Mouse (Mus musculus): ENCODE measurements at regions not wholly inside any gene's neighbourhood (a gene's known extent, or its start where the extent isn't known, plus 50 kb on each side); places are given as distances from the start of the nearest gene placed in this dataset.

DNA sequence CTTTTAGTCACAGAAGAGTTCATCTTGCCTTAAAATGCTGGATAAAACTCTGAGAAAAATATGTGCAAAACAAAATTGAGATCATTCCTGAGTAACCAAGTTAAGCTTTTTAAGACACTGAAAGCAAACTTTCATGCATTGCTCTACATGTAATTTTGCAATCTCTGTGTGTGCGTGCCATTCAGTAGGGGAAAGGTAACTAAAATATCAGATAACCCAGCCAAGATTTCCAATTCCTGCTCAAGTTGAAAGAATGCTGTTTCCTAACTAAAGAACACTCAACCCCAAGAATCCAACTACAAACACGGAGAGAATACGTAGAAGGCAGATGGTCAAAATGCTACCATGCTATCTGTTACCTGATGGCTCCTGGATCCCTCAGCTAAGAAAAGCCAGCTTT is 304.6 kb upstream of the Thbs1 start:
- in situ Hi-C loops (cut with MboI, MseI) = no loop called here

GRCm38 (mm10) chr2:117811506-117811905 is 300.2 kb upstream of the Thbs1 start:
- in situ Hi-C loops (cut with MboI, MseI) = no loop called here

DNA sequence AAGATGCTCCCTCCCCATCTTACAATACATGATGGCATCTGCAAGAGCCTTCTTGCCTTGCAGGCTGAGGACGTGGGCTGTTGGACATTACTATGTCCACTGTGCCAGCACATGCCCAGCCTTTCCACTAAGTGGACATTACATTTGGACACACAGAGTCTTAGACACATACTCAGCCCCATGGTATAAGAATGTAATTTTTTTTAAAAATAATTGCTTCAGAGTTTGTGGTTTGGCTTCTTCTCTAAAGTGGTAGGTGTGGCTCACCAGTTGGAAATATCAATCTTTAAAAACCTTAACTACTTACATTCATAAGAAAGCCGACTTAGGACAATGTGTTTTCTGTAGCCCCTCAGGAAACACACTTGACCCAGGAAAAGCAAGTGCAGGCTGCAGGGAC is 299.7 kb upstream of the Thbs1 start:
- in situ Hi-C loops (cut with MboI, MseI) = no loop called here

GRCm38 (mm10) chr2:117819701-117820225 is 291.9 kb upstream of the Thbs1 start:
- in situ Hi-C loops (cut with MboI, MseI) = no loop called here

DNA sequence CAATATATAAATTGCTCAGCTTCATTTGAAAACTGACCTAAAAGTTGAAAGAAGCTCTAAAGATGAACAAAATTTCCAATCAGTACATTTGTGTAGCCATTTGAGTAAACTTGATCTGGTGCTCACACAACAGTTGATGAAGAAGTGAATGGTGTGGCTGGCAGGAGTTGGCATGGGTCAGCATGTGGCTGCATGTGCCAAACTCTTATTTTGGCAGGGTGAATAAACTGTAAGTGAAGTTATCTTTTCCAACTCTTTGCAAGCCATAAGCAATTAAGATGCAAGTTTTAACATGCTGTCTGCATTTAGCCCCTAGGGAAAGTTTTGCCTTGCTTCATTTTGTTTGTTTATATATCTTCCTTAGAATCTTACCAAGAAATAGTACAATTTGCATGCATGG is 291.0 kb upstream of the Thbs1 start:
- in situ Hi-C loops (cut with MboI, MseI) = no loop called here

DNA sequence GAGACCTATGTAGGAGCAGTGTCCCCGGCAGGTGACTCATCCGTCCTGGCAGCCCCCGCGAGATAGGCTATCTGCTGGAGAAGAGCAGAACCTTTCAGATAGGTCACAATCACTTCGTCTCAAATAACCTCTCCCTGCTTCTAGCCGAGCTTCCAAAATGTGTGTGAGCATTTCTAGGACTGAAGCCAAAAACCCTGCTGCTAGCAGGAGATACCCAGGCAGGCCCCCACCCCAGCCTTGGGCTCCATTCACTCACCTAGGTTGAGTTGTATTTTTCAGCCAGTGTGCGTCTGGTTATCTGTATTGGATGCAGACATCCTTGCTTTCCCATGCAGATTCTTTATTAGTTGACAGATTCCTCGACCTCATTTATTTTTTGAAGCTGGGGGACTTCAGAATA is 286.6 kb upstream of the Thbs1 start:
- in situ Hi-C loops (cut with MboI, MseI) = no loop called here

DNA sequence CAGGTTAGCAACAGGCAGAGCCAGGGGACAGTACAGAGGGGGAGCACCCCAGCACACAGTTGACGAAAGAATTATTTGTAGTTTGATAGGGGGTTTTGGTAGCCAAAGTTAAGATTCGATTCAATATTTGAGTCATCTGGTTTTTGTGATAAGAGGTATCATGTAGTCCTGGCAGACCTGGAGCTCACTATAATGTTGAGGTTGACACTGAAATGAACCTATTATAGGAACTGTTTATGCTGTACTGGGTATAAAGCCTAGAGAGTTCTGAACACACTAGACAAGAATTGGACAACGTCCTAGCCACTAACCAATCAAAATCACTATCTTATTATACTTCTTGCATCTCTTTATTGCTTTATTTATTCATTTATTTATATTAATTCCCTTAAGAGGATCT is 284.4 kb upstream of the Thbs1 start:
- in situ Hi-C loops (cut with MboI, MseI) = no loop called here

GRCm38 (mm10) chr2:117838387-117838786 is 273.3 kb upstream of the Thbs1 start:
- in situ Hi-C loops (cut with MboI, MseI) = no loop called here

- in situ Hi-C loops (cut with MboI, MseI) = no loop called here
Observed at GRCm38 (mm10) chr2:117840406-117840805, 271.3 kb upstream of the Thbs1 start.

DNA sequence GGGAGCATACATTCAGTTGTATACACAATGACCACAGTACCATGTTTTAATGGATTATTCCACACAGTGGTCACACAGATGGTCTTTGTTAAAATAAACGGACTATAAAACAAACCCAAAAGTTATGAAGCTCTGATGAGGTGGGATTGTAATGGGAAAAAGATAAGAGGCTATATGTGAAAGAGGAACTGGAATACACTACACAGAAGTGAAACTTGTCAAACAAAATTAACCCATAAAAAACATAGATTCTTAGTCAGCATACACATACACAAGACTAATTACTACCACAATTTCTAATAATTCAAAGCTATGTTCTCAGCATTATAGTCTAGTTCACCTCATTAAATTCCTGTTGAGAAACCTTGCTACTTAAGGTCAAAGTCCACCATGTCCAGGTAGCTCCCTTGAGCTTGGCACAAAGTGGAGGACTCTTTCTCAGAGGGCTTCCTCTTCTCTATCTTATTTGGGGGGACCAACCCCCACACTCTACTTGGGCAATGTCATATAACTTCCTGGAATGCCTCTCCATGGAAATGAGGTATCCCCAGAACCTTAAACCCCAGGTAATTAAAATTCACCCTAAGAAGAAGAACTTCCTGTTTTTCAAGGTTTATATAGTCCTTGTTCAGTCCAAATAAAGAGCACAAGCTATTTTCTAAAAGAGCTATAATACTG is 269.2 kb upstream of the Thbs1 start:
- in situ Hi-C loops (cut with MboI, MseI) = no loop called here

DNA sequence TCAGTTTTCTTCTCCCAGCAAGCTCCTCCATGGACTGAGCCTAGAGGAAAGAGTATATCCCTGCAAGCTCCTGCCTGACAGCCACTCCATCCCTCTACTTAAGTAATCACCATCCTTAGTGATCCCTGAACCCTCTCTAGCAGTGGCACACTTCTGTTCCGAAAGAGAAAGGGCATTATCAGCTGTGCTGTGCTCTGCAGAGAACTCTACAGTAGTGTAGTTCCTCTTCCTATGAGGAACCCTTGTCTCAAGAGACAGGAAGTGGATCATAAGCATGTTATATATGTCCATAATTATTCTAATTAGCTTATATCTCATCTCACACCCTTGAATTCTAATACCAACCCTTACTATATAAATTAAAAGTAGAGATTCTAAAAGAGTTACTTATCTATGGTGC is 259.2 kb upstream of the Thbs1 start:
- in situ Hi-C loops (cut with MboI, MseI) = no loop called here

- in situ Hi-C loops (cut with MboI, MseI) = no loop called here
Observed at GRCm38 (mm10) chr2:117862301-117862700, 249.4 kb upstream of the Thbs1 start.

DNA sequence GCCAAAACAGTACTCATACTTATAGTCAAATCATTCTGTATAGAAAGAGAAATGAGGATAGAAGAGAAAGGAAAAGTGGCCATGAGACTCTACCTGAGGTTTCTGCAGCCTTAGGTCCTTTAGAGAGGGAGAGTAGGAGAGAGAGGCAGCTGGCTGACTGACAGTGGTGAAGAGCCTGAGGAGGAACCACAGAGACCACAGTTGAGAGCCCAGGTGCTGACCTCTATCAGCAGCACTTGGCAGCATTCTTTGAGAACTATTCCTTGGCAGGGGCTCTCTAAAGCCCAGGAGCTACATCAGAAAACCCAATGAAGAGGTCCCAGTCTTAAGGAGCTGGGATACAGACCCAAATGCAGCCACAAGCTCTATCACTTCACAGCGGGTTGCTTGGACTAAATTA is 246.6 kb upstream of the Thbs1 start:
- in situ Hi-C loops (cut with MboI, MseI) = no loop called here

GRCm38 (mm10) chr2:117866946-117867345 is 244.7 kb upstream of the Thbs1 start:
- in situ Hi-C loops (cut with MboI, MseI) = no loop called here

- in situ Hi-C loops (cut with MboI, MseI) = no loop called here
Observed at GRCm38 (mm10) chr2:117867409-117867808, 244.3 kb upstream of the Thbs1 start.

DNA sequence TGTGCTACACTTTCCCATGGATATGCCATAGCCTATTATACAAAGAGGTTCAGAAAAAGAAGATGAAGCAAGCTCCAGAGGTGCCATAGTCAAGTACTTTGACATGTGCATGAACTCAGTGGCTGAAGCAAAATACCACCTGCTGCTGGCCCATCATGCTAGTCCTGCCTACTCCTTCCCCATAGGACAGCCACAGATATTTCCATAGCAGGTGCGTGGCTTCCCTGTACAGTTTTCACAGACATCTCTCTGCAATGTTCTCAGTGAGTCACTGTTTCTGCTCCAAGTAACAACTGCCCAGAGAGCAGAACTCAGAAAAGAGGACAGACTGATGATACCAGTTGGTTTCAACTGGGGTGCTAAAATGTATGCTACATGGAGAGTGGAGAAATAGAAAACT is 242.8 kb upstream of the Thbs1 start:
- in situ Hi-C loops (cut with MboI, MseI) = no loop called here

GRCm38 (mm10) chr2:117871507-117872282 is 240.0 kb upstream of the Thbs1 start:
- in situ Hi-C loops (cut with MboI, MseI) = no loop called here

DNA sequence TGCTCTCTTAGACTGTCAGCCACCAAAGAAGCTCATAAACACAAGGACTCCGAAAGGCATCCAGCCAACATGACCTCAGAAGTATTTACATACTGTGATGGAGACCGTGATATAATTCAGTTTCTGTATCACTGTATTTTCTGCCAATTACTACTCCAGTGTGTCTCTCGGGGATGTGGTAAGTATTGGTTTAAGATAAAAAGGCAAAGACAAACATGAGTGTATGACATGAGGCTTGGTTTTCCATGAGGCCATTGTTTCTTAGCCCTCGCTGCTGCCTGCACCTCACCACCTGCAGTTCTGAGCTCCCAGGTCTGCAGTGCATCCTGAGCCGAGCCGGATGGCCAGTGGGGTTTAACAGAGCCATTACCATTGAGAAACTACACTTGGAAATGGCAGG is 233.9 kb upstream of the Thbs1 start:
- in situ Hi-C loops (cut with MboI, MseI) = no loop called here

- in situ Hi-C loops (cut with MboI, MseI) = no loop called here
Observed at GRCm38 (mm10) chr2:117882136-117882535, 229.5 kb upstream of the Thbs1 start.

DNA sequence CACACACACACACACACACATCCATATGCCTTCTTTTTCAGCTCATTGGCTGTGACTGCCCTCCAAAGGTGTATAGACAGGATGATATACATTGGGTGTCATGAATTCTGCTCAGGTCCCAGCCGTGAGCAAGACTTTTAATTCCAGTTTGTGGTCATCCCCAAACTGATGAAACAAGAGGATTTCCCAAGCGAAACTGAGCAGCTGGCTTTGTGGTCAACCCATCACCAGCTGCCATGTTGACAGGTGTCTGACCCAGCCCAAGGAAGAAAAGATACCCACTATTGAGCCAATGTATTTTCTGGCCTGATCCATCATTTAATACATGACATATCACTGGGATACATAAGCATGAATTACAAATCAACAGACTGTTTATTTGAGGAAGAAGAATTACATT is 228.8 kb upstream of the Thbs1 start:
- in situ Hi-C loops (cut with MboI, MseI) = no loop called here

DNA sequence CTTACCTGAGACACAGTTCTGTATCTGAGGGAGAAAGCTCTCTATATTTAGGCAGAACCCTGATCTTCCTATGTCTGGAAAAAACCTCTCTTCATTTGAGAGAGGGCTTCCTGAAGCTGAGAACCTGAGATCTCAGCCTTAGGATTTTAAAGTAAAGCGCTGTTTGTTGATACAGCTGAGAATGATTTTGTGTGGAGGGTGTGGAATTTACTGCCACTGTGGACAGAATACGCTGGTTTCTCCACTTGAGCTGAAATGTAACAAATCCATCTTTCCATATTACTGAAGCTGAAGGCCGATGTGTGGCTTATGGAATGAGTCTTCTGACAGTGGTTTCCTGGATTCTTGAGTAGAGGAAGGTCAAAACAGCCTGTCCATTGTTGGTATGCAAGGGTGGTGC is 225.2 kb upstream of the Thbs1 start:
- in situ Hi-C loops (cut with MboI, MseI) = no loop called here

DNA sequence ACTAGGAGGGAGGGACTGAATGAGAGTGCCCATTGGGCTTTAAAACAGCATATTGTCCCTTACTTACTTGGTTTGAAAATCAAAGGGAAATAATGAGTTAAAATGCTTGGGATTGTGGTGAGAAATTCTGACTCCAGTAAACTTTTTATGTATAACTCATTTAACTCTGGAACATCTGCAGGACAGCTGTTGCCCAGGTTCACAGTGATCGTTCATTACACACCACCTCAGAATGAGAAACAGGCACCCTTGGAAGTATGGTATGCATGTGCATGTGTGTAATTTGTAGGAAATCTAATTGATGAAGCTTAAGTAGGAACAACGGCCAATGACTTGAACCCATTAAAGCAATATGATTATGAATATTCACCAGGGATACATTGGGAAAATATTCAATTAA is 210.4 kb upstream of the Thbs1 start:
- in situ Hi-C loops (cut with MboI, MseI) = no loop called here

GRCm38 (mm10) chr2:117902837-117903236 is 208.8 kb upstream of the Thbs1 start:
- in situ Hi-C loops (cut with MboI, MseI) = no loop called here
